Mouse (Mus musculus) embryonic facial prominence, embryonic 15.5 days (tissue): ENCODE data around the gene Eef1akmt3. TPM values are rescaled to one million over a fixed set of nuclear protein-coding genes. Genes with fewer than 3 reads are reported as not detected.

ENCODE experiments used
- ATAC-seq: fragments of 200-750 bp; cut with Nextera tagmentation; 2 replicates; pipeline ENCODE4 v1.8.0; 2017; ENCODE audit warnings: low read depth, moderate TSS enrichment; ENCODE audit not compliant: insufficient number of reproducible peaks, low FRiP score, low TSS enrichment
- H3K27ac ChIP-seq: fragments of 300-500 bp; sonication (generic); replicated peaks from 2 replicates; pipeline ENCODE4 v1.5.1; 2015; ENCODE audit warnings: mild to moderate bottlenecking, inconsistent platforms
- H3K27me3 ChIP-seq: fragments of 300-500 bp; sonication (generic); 2 replicates; pipeline ENCODE4 v1.6.1; 2015; ENCODE audit warnings: inconsistent platforms
- H3K36me3 ChIP-seq: fragments of 300-500 bp; sonication (generic); 2 replicates; pipeline ENCODE4 v1.6.1; 2015; ENCODE audit warnings: mild to moderate bottlenecking, inconsistent platforms
- H3K4me1 ChIP-seq: fragments of 300-500 bp; sonication (generic); 2 replicates; pipeline ENCODE4 v1.6.1; 2015; ENCODE audit warnings: inconsistent platforms
- H3K4me2 ChIP-seq: fragments of 300-500 bp; sonication (generic); replicated peaks from 2 replicates; pipeline ENCODE4 v1.6.1; 2015; ENCODE audit warnings: mild to moderate bottlenecking, inconsistent platforms
- H3K4me3 ChIP-seq: fragments of 300-500 bp; sonication (generic); replicated peaks from 2 replicates; pipeline ENCODE4 v1.5.1; 2015; ENCODE audit warnings: mild to moderate bottlenecking, inconsistent platforms
- H3K9ac ChIP-seq: fragments of 300-500 bp; sonication (generic); 2 replicates; pipeline ENCODE4 v1.6.1; 2015; ENCODE audit warnings: inconsistent platforms
- H3K9me3 ChIP-seq: fragments of 300-500 bp; sonication (generic); replicated peaks from 2 replicates; pipeline ENCODE4 v1.6.1; 2016; ENCODE audit warnings: inconsistent platforms
- WGBS: fragments of 180-500 bp; shearing (Covaris S2); methylation state at CpG from one replicate; pipeline ENCODE4 v1.1.7; 2015; 5-methylcytosine and 5-hydroxymethylcytosine counted together
- polyA plus RNA-seq: library from polyadenylated mRNA; unstranded; fragments of >200 nt; fragmentation: Nextera tagmentation; extraction: Ambion mirVana; gene quantifications from 2 replicates; pipeline ENCODE4 v1.2.1, GENCODE M21; 2015

The Eef1akmt3 gene
- polyA plus RNA-seq, 1 experiment from 2014 or later, result 1.3 TPM

GRCm38 (mm10) chr10:127047954-127048353, 6.6 kb upstream of the Eef1akmt3 start, which contains the start of gene Cyp27b1:
TSS of gene Cyp27b1 (plus strand) at chr10:127048250.
- Histone ChIP-seq H3K36me3 (peaks cover 14% of the 10 kb centered on the region), H3K9me3 (no peaks in the 10 kb centered on the region), H3K4me2 (peak within 1 kb of the TSS; percentile 36), H3K9ac (no peak within 1 kb of the TSS), H3K27ac (no peak within 1 kb of the TSS), H3K4me1 (peaks cover 23% of the 10 kb centered on the region), H3K4me3 (peak within 1 kb of the TSS; percentile 19), H3K27me3 (peaks cover 55% of the 10 kb centered on the region)
- no peak for ATAC-seq
- 25% methylated on average over 5 of the region's 5 CpGs for WGBS

GRCm38 (mm10) chr10:127043187-127043586, 1.9 kb upstream of the Eef1akmt3 start:
- 89% methylated on average over 6 of the region's 6 CpGs for WGBS
- Histone ChIP-seq H3K9me3 (no peaks in the 10 kb centered on the region), H3K4me3 (0 out of 2 replicates have a peak overlapping the region, but pooled peaks have one; percentile 89), H3K27ac (no peak overlapping the region), H3K27me3 (peaks cover 15% of the 10 kb centered on the region), H3K4me2 (no peak overlapping the region), H3K4me1 (peaks cover 25% of the 10 kb centered on the region), H3K9ac (no peak overlapping the region), H3K36me3 (peaks cover 14% of the 10 kb centered on the region)
- no peak for ATAC-seq

GRCm38 (mm10) chr10:127042468-127043115, 1.3 kb upstream of the Eef1akmt3 start:
- Histone ChIP-seq H3K4me2 (peak overlapping the region; percentile 97), H3K36me3 (peaks cover 14% of the 10 kb centered on the region), H3K4me1 (peaks cover 23% of the 10 kb centered on the region), H3K27me3 (peaks cover 9% of the 10 kb centered on the region), H3K9me3 (no peaks in the 10 kb centered on the region), H3K4me3 (peak overlapping the region; percentile 89), H3K9ac (peak overlapping the region; percentile 77), H3K27ac (peak overlapping the region; percentile 90)
- no peak for ATAC-seq
- 14% methylated on average over 5 of the region's 5 CpGs for WGBS

GRCm38 (mm10) chr10:127041774-127042338, 543 bp upstream of the Eef1akmt3 start:
- under 1% methylated on average over 44 of the region's 44 CpGs for WGBS
- peak; percentile 86 for ATAC-seq

GRCm38 (mm10) chr10:127040569-127041214, 621 bp downstream of the Eef1akmt3 start:
- no peak; the same call in 1 of the 2 replicates for ATAC-seq
- Histone ChIP-seq H3K9me3 (no peaks in the 10 kb centered on the region), H3K27ac (peak overlapping the region; percentile 90), H3K4me3 (peak overlapping the region; percentile 89), H3K4me1 (peaks cover 23% of the 10 kb centered on the region), H3K36me3 (peaks cover 14% of the 10 kb centered on the region), H3K27me3 (no peaks in the 10 kb centered on the region), H3K4me2 (peak overlapping the region; percentile 97), H3K9ac (peak overlapping the region; percentile 77)
- under 1% methylated on average over 20 of the region's 20 CpGs for WGBS

More at GRCm38 (mm10) chr10:127041774-127042338, 543 bp upstream of the Eef1akmt3 start:
- Histone ChIP-seq H3K9me3 (no peaks in the 10 kb centered on the region), H3K36me3 (peaks cover 14% of the 10 kb centered on the region), H3K4me2 (peak overlapping the region; percentile 97), H3K4me1 (peaks cover 23% of the 10 kb centered on the region), H3K27me3 (peaks cover 2% of the 10 kb centered on the region; the same call in 1 of the 2 replicates), H3K4me3 (peak overlapping the region; percentile 89), H3K9ac (peak overlapping the region; percentile 77), H3K27ac (peak overlapping the region; percentile 90)

- peaks cover 17% of the 10 kb centered on the region for H3K4me1 ChIP-seq
- ATAC-seq, result no peak
- no peak overlapping the region for H3K9ac ChIP-seq
- H3K36me3 ChIP-seq, result no peaks in the 10 kb centered on the region
- H3K27me3 ChIP-seq, result no peaks in the 10 kb centered on the region
- H3K9me3 ChIP-seq, result no peaks in the 10 kb centered on the region
- H3K4me2 ChIP-seq, result no peak overlapping the region
- no peak overlapping the region for H3K27ac ChIP-seq
- 77% methylated on average over 12 of the region's 12 CpGs for WGBS
- H3K4me3 ChIP-seq, result no peak overlapping the region
Observed at GRCm38 (mm10) chr10:127037641-127038040, 3.7 kb downstream of the Eef1akmt3 start.

- no peak overlapping the region for H3K27ac ChIP-seq
- no peak overlapping the region for H3K9ac ChIP-seq
- H3K27me3 ChIP-seq, result no peaks in the 10 kb centered on the region
- H3K4me1 ChIP-seq, result peaks cover 14% of the 10 kb centered on the region; the same call in 1 of the 2 replicates
- 78% methylated on average over 12 of the region's 12 CpGs for whole genome bisulfite sequencing
- no peaks in the 10 kb centered on the region for H3K9me3 ChIP-seq
- no peak overlapping the region for H3K4me3 ChIP-seq
- no peaks in the 10 kb centered on the region for H3K36me3 ChIP-seq
- no peak overlapping the region for H3K4me2 ChIP-seq
- ATAC-seq, result no peak
Observed at GRCm38 (mm10) chr10:127036273-127036672, 5.0 kb downstream of the Eef1akmt3 start.

GRCm38 (mm10) chr10:127033301-127033741, 8.0 kb downstream of the Eef1akmt3 start:
- Histone ChIP-seq H3K27ac (no peak overlapping the region), H3K9me3 (no peaks in the 10 kb centered on the region), H3K36me3 (peaks cover 6% of the 10 kb centered on the region; the same call in 1 of the 2 replicates), H3K4me1 (peaks cover 5% of the 10 kb centered on the region), H3K9ac (no peak overlapping the region), H3K4me2 (no peak overlapping the region), H3K27me3 (no peaks in the 10 kb centered on the region), H3K4me3 (no peak overlapping the region)
- ATAC-seq, result no peak
- WGBS, result 80% methylated on average over 8 of the region's 8 CpGs

- no peaks in the 10 kb centered on the region for H3K9me3 ChIP-seq
- H3K4me2 ChIP-seq, result peak within 1 kb of the TSS; percentile 85
- ATAC-seq, result peak; percentile 81
- WGBS, result 5% methylated on average over 56 of the region's 56 CpGs
- H3K27ac ChIP-seq, result peak within 1 kb of the TSS; percentile 83
- peak within 1 kb of the TSS; percentile 83 for H3K9ac ChIP-seq
- H3K4me1 ChIP-seq, result peaks cover 5% of the 10 kb centered on the region
- peaks cover 32% of the 10 kb centered on the region for H3K36me3 ChIP-seq
- H3K4me3 ChIP-seq, result peak within 1 kb of the TSS; percentile 94
- no peaks in the 10 kb centered on the region for H3K27me3 ChIP-seq
Observed at GRCm38 (mm10) chr10:127030336-127031296, 10.7 kb downstream of the Eef1akmt3 start, which contains the start of gene Tsfm. TSS of gene Tsfm (minus strand) at chr10:127030840.

- no peak for ATAC-seq
- Histone ChIP-seq H3K9me3 (no peaks in the 10 kb centered on the region), H3K27ac (no peak overlapping the region), H3K36me3 (peaks cover 19% of the 10 kb centered on the region), H3K4me2 (no peak overlapping the region), H3K4me3 (no peak overlapping the region), H3K9ac (no peak overlapping the region), H3K27me3 (no peaks in the 10 kb centered on the region), H3K4me1 (peaks cover 6% of the 10 kb centered on the region)
- 70% methylated on average over 16 of the region's 16 CpGs for WGBS
Observed at GRCm38 (mm10) chr10:127018422-127018821, 22.9 kb downstream of the Eef1akmt3 start.
